Mouse (Mus musculus) neural tube, embryonic 15.5 days (tissue): ENCODE data around the gene D430042O09Rik. TPM values are rescaled to one million over a fixed set of nuclear protein-coding genes. Genes with fewer than 3 reads are reported as not detected.

Source experiments
- ATAC-seq: fragments of 200-750 bp; cut with Nextera tagmentation; 2 replicates; pipeline ENCODE4 v1.8.0; 2017; ENCODE audit warnings: mild to moderate bottlenecking, moderate TSS enrichment, moderate library complexity; ENCODE audit not compliant: low FRiP score
- H3K27ac ChIP-seq: fragments of 300-500 bp; sonication (generic); replicated peaks from 2 replicates; pipeline ENCODE4 v1.5.1; 2015; ENCODE audit warnings: mild to moderate bottlenecking, inconsistent platforms
- H3K27me3 ChIP-seq: fragments of 300-500 bp; sonication (generic); replicated peaks from 2 replicates; pipeline ENCODE4 v1.6.1; 2015; ENCODE audit warnings: inconsistent platforms
- H3K36me3 ChIP-seq: fragments of 300-500 bp; sonication (generic); 2 replicates; pipeline ENCODE4 v1.6.1; 2015; ENCODE audit warnings: inconsistent platforms
- H3K4me1 ChIP-seq: fragments of 300-500 bp; sonication (generic); 2 replicates; pipeline ENCODE4 v1.6.1; 2015; ENCODE audit warnings: inconsistent platforms
- H3K4me2 ChIP-seq: fragments of 300-500 bp; sonication (generic); 2 replicates; pipeline ENCODE4 v1.6.1; 2015; ENCODE audit warnings: inconsistent platforms, mild to moderate bottlenecking, moderate library complexity
- H3K4me3 ChIP-seq: fragments of 300-500 bp; sonication (generic); replicated peaks from 2 replicates; pipeline ENCODE4 v1.5.1; 2015; ENCODE audit warnings: mild to moderate bottlenecking, inconsistent platforms
- H3K9ac ChIP-seq: fragments of 300-500 bp; sonication (generic); replicated peaks from 2 replicates; pipeline ENCODE4 v1.6.1; 2015; ENCODE audit warnings: mild to moderate bottlenecking, inconsistent platforms
- H3K9me3 ChIP-seq: fragments of 300-500 bp; sonication (generic); replicated peaks from 2 replicates; pipeline ENCODE4 v1.6.1; 2016; ENCODE audit warnings: inconsistent platforms
- WGBS: fragments of 180-500 bp; shearing (Covaris S2); methylation state at CpG from one replicate; pipeline ENCODE4 v1.1.7; 2015; ENCODE audit warnings: mixed read lengths; 5-methylcytosine and 5-hydroxymethylcytosine counted together
- polyA plus RNA-seq: library from polyadenylated mRNA; unstranded; fragments of >200 nt; fragmentation: Nextera tagmentation; extraction: Ambion mirVana; gene quantifications from 2 replicates; pipeline ENCODE4 v1.2.1, GENCODE M21; 2015

D430042O09Rik gene
- polyA plus RNA-seq, 1 experiment from 2014 or later: 5.4 TPM

DNA sequence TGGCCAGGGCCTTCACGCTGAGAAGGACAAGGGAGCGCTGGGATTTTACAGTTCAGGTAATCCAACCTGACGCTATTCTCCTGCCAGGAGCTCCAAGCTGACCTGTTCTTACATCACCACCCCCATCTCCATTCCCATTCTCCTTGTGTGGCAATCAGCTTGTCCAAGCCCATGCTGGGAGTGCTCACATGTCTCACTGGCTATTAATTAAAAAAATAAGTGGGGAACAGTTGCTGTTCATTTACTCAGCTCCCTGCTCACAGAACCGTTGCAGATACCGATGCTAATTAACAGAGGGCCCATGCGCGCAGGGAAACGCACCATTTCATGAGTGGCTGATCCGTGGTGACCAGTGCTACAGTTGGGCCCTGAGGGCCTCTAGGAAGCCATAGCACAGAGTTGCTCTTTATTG is 110.6 kb downstream of the D430042O09Rik start:
- H3K9ac ChIP-seq: no peak overlapping the region
- no peaks in the 10 kb centered on the region for H3K9me3 ChIP-seq
- H3K4me1 ChIP-seq: peaks cover 26% of the 10 kb centered on the region
- H3K27ac ChIP-seq: peak overlapping the region; percentile 13; the same call in 1 of the 2 replicates
- H3K36me3 ChIP-seq: peaks cover 9% of the 10 kb centered on the region; the same call in 1 of the 2 replicates
- H3K4me2 ChIP-seq: no peak overlapping the region
- no peaks in the 10 kb centered on the region for H3K27me3 ChIP-seq
- H3K4me3 ChIP-seq: no peak overlapping the region
- 37% methylated on average over 9 of the region's 9 CpGs for WGBS
- ATAC-seq: peak; percentile 33; the same call in 1 of the 2 replicates

DNA sequence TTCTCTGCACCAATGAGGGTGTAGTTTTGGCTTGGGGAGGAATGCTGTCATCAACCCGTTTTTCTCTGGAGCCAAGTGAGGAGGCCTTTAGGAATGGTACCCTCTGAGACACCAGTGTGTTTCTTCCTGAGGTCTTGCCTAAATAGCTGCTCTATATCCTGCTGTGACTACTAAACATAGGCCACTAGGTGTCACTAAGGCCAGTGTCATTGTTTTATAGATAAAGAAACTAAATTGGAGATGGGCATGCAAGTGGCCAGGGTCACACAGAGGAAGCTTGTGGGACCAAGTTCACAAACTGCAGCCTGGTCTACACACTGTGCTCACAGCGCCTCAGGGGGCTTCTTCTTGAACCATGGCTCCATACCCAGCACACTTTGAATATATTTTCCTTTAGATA is 112.5 kb downstream of the D430042O09Rik start:
- 63% methylated on average over 2 of the region's 2 CpGs for WGBS
- Histone ChIP-seq H3K4me1 (peaks cover 26% of the 10 kb centered on the region), H3K36me3 (peaks cover under 1% of the 10 kb centered on the region; the same call in 1 of the 2 replicates), H3K4me2 (no peak overlapping the region), H3K9ac (no peak overlapping the region), H3K27me3 (no peaks in the 10 kb centered on the region), H3K27ac (no peak overlapping the region), H3K4me3 (no peak overlapping the region), H3K9me3 (no peaks in the 10 kb centered on the region)
- no peak for ATAC-seq

DNA sequence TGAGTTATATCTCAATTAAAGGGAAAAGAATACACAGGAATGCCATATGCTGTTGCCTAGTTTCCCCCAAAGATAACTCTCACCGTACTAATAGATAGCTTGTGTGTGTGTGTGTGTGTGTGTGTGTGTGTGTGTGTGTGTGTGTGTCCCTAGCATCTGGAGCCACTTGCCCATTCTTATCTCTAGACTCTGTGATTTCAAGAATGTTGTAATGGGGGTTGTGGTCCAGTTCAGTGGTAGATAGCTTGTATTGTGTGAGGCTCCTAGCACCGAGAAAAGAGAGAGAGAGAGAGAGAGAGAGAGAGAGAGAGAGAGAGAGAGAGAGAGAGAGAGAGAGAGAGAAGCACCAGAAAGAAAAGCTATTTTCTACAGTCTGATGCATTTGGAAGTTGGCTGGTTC is 118.7 kb downstream of the D430042O09Rik start:
- 66% methylated on average over 2 of the region's 2 CpGs for WGBS
- peaks cover 8% of the 10 kb centered on the region; the same call in 1 of the 2 replicates for H3K36me3 ChIP-seq
- no peak overlapping the region for H3K9ac ChIP-seq
- H3K27me3 ChIP-seq: no peaks in the 10 kb centered on the region
- H3K27ac ChIP-seq: no peak overlapping the region
- peaks cover 17% of the 10 kb centered on the region for H3K4me1 ChIP-seq
- no peaks in the 10 kb centered on the region for H3K9me3 ChIP-seq
- ATAC-seq: no peak
- H3K4me2 ChIP-seq: no peak overlapping the region
- no peak overlapping the region for H3K4me3 ChIP-seq

DNA sequence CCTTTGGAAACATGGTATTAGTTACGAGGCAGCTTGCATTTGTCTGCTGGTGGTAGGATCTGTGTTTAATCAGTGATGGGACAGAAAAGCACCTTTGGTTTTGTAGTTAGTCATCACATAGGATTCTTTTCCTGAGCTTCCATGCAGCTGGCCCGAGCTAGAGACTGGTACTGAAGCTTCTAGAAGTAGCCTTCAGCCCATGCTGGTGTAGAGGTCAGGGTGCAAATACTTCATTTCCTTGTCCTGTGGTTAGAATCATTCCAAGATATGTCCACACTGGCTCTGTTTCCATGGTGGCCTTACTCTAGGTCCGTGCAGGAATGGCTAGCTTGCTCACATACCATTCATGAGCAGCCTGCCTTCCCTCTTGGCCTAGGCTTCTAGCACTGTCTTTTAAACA is 119.2 kb downstream of the D430042O09Rik start:
- no peaks in the 10 kb centered on the region for H3K27me3 ChIP-seq

GRCm38 (mm10) chr7:125827420-125827819 is 119.7 kb downstream of the D430042O09Rik start:
- Histone ChIP-seq H3K9me3 (no peaks in the 10 kb centered on the region), H3K27ac (no peak overlapping the region), H3K27me3 (no peaks in the 10 kb centered on the region), H3K4me2 (no peak overlapping the region), H3K9ac (no peak overlapping the region), H3K4me1 (peaks cover 21% of the 10 kb centered on the region), H3K4me3 (no peak overlapping the region), H3K36me3 (peaks cover 8% of the 10 kb centered on the region; the same call in 1 of the 2 replicates)
- no peak for ATAC-seq
- 69% methylated on average over 9 of the region's 9 CpGs for WGBS

More for the DNA sequence above, 119.2 kb downstream of the D430042O09Rik start:
- no peak overlapping the region for H3K9ac ChIP-seq
- H3K36me3 ChIP-seq: peaks cover 8% of the 10 kb centered on the region; the same call in 1 of the 2 replicates
- H3K4me2 ChIP-seq: no peak overlapping the region
- H3K4me3 ChIP-seq: no peak overlapping the region
- H3K4me1 ChIP-seq: peaks cover 17% of the 10 kb centered on the region
- H3K27ac ChIP-seq: no peak overlapping the region
- no peak for ATAC-seq
- H3K9me3 ChIP-seq: no peaks in the 10 kb centered on the region
- WGBS: 86% methylated on average over 3 of the region's 3 CpGs

DNA sequence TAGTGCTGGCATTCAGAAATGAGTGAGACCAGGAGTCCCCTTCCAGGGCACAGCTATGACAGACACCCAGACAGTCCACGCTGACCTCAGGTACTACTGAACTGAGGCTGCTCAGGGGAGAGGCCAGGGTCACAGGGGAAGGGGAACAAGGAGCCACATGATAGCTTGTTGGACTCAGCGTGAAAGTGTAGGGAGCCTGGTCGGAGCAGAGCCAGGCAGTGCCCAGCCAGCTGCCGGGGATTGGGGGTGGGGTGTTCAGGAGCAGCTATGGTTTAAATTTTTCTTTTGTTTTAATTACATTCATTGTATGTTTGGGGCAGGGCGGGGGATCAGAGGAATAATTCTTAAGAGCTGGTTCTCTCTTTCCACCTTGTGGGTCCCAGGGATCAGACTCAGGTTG is 120.9 kb downstream of the D430042O09Rik start:
- Histone ChIP-seq H3K36me3 (peaks cover 8% of the 10 kb centered on the region; the same call in 1 of the 2 replicates), H3K9ac (no peak overlapping the region), H3K27me3 (no peaks in the 10 kb centered on the region), H3K4me3 (no peak overlapping the region), H3K4me2 (no peak overlapping the region), H3K4me1 (peaks cover 25% of the 10 kb centered on the region), H3K27ac (peak overlapping the region; percentile 37; the same call in 1 of the 2 replicates), H3K9me3 (no peaks in the 10 kb centered on the region)
- no peak for ATAC-seq
- WGBS: 74% methylated on average over 5 of the region's 5 CpGs

DNA sequence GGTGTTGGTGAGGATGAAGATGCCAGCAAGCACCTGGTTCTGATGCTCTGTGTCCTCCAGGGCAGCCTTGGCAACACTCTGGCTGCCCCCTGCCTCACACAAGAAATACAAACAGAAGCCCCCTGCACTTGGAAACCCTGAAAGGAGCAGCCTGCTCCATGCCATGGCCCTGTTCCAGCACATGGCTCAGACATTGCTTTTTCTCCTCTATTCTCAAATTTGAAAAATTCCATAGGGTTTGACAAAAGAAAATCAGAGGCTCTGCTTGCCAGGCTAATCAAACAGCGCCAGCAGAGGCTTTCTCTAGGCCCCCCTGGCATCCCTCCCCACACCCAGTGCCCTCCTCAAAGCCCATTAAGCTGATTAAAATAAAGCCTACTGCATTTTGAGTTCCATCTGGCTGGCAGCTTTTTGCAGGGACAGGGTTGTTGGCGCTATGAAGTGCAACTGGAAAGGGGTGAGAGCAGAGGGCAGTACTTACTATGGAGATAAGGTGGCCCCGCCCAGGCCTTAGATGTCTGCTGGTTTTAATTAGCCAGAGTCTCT is 121.5 kb downstream of the D430042O09Rik start:
- Histone ChIP-seq H3K27ac (peak overlapping the region; percentile 37; the same call in 1 of the 2 replicates), H3K9ac (no peak overlapping the region), H3K27me3 (no peaks in the 10 kb centered on the region), H3K4me1 (peaks cover 25% of the 10 kb centered on the region), H3K4me3 (no peak overlapping the region), H3K36me3 (peaks cover 8% of the 10 kb centered on the region; the same call in 1 of the 2 replicates), H3K4me2 (no peak overlapping the region), H3K9me3 (no peaks in the 10 kb centered on the region)
- WGBS: 51% methylated on average over 3 of the region's 3 CpGs
- no peak; the same call in 1 of the 2 replicates for ATAC-seq

GRCm38 (mm10) chr7:125832767-125833166 is 125.1 kb downstream of the D430042O09Rik start:
- Histone ChIP-seq H3K9me3 (no peaks in the 10 kb centered on the region), H3K36me3 (peaks cover 10% of the 10 kb centered on the region; the same call in 1 of the 2 replicates), H3K4me3 (no peak overlapping the region), H3K27ac (no peak overlapping the region), H3K27me3 (no peaks in the 10 kb centered on the region), H3K4me2 (no peak overlapping the region), H3K4me1 (peaks cover 29% of the 10 kb centered on the region), H3K9ac (no peak overlapping the region)
- ATAC-seq: no peak
- WGBS: 67% methylated on average over 1 of the region's 1 CpGs

DNA sequence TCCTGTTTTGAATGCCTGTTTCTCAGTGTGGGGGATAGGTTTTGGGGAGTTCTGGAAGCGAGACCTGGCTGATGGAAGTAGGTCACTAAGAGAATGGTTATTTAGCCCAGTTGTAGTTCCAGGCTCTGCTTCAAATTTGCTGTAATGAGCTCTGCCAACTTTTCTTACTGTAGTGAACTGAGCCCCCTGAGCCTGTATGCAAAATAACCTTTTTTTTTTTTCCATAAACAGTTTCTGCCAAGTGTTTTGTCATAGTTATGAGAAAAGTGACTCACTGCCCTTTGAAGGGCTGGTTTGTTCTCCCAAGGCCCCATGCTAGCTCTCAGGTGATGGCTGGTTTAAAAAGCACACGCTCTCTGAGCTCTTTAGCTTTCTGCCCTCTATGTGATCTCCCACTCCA is 125.8 kb downstream of the D430042O09Rik start:
- no peaks in the 10 kb centered on the region for H3K27me3 ChIP-seq
- peaks cover 10% of the 10 kb centered on the region; the same call in 1 of the 2 replicates for H3K36me3 ChIP-seq
- 90% methylated on average over 2 of the region's 2 CpGs for WGBS
- no peak overlapping the region for H3K4me2 ChIP-seq
- H3K27ac ChIP-seq: no peak overlapping the region
- no peak for ATAC-seq
- H3K9ac ChIP-seq: no peak overlapping the region
- H3K9me3 ChIP-seq: no peaks in the 10 kb centered on the region
- peaks cover 33% of the 10 kb centered on the region for H3K4me1 ChIP-seq
- no peak overlapping the region for H3K4me3 ChIP-seq

DNA sequence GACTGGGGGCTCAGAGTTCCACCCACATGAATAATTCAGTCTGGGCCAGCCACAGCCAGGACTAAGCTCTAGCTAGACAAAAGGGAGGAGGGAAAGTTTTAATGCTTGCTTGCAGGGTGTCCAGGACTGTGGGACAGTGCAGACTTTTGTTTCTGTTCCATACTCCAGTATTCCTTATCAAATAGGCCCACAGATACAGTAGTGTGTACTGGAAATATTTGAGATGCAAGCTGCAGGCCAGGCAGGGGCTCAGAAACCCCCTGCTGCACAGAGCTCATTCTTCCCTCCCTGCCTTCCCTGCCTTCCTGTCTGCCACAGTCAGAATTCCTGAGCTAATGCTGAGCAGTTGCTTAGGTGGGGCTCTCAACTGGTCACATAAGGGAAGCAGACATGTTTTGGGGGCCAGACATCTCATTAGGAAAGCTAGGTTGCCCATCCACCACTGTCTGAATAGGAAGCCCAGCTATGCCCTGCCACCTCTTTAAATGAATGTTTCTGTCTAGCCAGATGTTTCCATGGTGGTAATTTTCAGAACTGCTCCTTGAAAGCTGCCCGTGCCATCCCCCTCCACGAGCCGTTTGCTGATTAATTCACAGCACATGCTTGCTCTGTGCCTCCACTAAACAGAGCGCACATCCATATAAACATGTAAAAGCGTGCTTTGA is 130.5 kb downstream of the D430042O09Rik start:
- Histone ChIP-seq H3K4me2 (no peak overlapping the region), H3K4me1 (peaks cover 18% of the 10 kb centered on the region), H3K36me3 (peaks cover 6% of the 10 kb centered on the region; the same call in 1 of the 2 replicates), H3K27ac (peak overlapping the region; percentile 63), H3K9ac (no peak overlapping the region), H3K27me3 (no peaks in the 10 kb centered on the region), H3K4me3 (no peak overlapping the region), H3K9me3 (no peaks in the 10 kb centered on the region)
- ATAC-seq: 0 out of 2 replicates have a peak, but pooled peaks have one; percentile 59
- WGBS: 26% methylated on average over 5 of the region's 5 CpGs

GRCm38 (mm10) chr7:125845611-125846010 is 137.9 kb downstream of the D430042O09Rik start:
- no peak overlapping the region for H3K4me2 ChIP-seq
- no peak overlapping the region for H3K4me3 ChIP-seq
- no peaks in the 10 kb centered on the region for H3K9me3 ChIP-seq
- H3K27ac ChIP-seq: no peak overlapping the region
- H3K4me1 ChIP-seq: no peaks in the 10 kb centered on the region
- peaks cover 16% of the 10 kb centered on the region; the same call in 1 of the 2 replicates for H3K36me3 ChIP-seq
- H3K27me3 ChIP-seq: no peaks in the 10 kb centered on the region
- WGBS: 67% methylated on average over 1 of the region's 1 CpGs
- no peak overlapping the region for H3K9ac ChIP-seq
- no peak for ATAC-seq
